Mouse (Mus musculus): ENCODE measurements at regions not wholly inside any gene's neighbourhood (a gene's known extent, or its start where the extent isn't known, plus 50 kb on each side); places are given as distances from the start of the nearest gene placed in this dataset.

DNA sequence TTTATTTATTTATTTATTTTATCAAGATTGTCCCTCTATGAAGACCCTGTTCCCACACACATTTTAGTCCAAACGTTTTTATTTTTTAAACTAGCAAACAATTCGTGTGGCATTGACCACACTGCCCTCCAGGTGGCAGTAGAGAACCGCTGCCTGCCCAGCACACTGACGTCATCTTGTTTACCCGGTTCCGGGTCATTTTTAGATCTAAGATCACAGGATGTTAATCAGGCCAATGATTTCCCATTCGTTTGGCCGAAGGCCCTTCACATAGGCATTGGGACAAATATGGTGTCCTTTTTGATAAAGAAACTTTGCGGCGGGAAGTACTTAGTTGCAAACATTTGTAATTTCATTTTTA lies 78.7 kb upstream of the Ppm1b start:
- ChIA-PET POLR2A (interaction anchor here in 2 of 4 experiments (1.0 to 2.5 kb wide), 3 partner anchors 43 to 213 kb away, joined by 3 to 6 read pairs (median 3); partner anchors contain the start of genes Camkmt (in 1 of the 2) and Prepl (in 1 of the 2)), CTCF (interaction anchor here in 2 of 4 experiments (0.7 to 1.3 kb wide), 2 partner anchors 312 to 643 kb away, joined by 3 to 10 read pairs; no protein-coding TSS in a partner anchor)

- POLR2A ChIA-PET, result interaction anchor here in 2 of 4 experiments (0.6 to 2.5 kb wide), 7 partner anchors 43 to 212 kb away, joined by 3 to 11 read pairs (median 4); partner anchors contain the start of genes Camkmt (in 1 of the 2) and Prepl (in 1 of the 2)
Observed at GRCm38 (mm10) chr17:84878316-84878715, 78.2 kb upstream of the Ppm1b start.

GRCm38 (mm10) chr17:84879146-84879545 lies 77.4 kb upstream of the Ppm1b start:
- ChIA-PET CTCF (interaction anchor here in 2 of 4 experiments (0.6 to 0.7 kb wide), 7 partner anchors 27 to 397 kb away, joined by 3 to 22 read pairs (median 3); no protein-coding TSS in a partner anchor), POLR2A (interaction anchor here in 3 of 4 experiments (0.6 to 2.5 kb wide), 19 partner anchors 8 to 341 kb away, joined by 3 to 11 read pairs (median 3); partner anchors contain the start of genes Camkmt (in 1 of the 3) and Prepl (in 1 of the 3))

More at GRCm38 (mm10) chr17:84878316-84878715, 78.2 kb upstream of the Ppm1b start:
- CTCF ChIA-PET, result interaction anchor here in 1 of 4 experiments (1.3 kb wide), 1 partner anchor 311 kb away, joined by 10 read pairs; no protein-coding TSS in a partner anchor

- CTCF ChIA-PET, result interaction anchor here in 1 of 4 experiments (0.7 kb wide), 1 partner anchor 184 kb away, joined by 4 read pairs; no protein-coding TSS in a partner anchor
- POLR2A ChIA-PET, result interaction anchor here in 2 of 4 experiments (0.6 to 1.4 kb wide), 3 partner anchors 61 to 812 kb away, joined by 3 to 4 read pairs (median 4); partner anchors contain the start of gene Ppm1b (in 1 of the 2)
Observed at GRCm38 (mm10) chr17:84880946-84881345, 75.6 kb upstream of the Ppm1b start.

GRCm38 (mm10) chr17:84888525-84888924 lies 68.0 kb upstream of the Ppm1b start:
- CTCF ChIA-PET, result no interaction called here
- POLR2A ChIA-PET, result interaction anchor here in 1 of 4 experiments (1.5 kb wide), 1 partner anchor 9 kb away, joined by 5 read pairs; no protein-coding TSS in a partner anchor

DNA sequence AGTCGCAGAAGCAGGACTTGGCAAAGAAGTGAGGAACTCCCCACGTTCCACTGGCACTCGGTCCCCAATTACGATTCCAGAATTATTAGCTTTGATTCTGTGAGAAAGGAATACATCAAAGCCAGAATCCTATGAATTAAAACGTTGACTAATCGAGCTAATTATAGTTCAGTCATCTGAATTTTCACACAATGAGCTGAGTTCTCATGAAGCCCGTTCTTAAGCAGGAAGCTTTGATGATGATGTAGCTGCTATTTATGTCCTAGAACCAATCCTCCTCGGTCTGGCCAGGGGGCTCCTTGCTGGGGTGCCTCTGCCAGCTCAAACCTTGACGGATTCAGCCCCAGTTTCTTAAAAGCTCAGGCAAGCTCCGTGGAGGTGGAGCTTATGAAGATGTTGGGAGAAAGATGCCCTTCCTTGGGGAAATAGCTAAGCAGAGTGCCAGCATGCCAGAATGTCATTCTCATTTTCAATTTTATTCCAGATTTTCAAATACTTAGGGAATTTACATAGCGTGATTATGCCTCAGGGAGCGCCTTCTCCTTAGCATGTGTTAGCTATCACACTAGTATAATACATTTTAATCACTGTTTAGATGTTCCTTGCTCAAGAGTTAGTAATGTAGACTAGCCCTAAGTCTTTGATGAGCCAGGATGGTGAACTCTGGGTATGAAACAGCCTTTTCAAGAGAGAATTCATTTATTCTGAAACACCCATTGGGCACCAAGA lies 65.5 kb upstream of the Ppm1b start:
- POLR2A ChIA-PET, result interaction anchor here in 1 of 4 experiments (0.8 kb wide), 1 partner anchor 12 kb away, joined by 3 read pairs; no protein-coding TSS in a partner anchor
- CTCF ChIA-PET, result interaction anchor here in 1 of 4 experiments (0.6 to 0.7 kb wide), 2 partner anchors 418 to 718 kb away, joined by 3 read pairs; no protein-coding TSS in a partner anchor

GRCm38 (mm10) chr17:84893273-84894033 lies 63.1 kb upstream of the Ppm1b start:
- ChIA-PET CTCF (no interaction called here), POLR2A (interaction anchor here in 1 of 4 experiments (0.7 kb wide), 1 partner anchor 215 kb away, joined by 3 read pairs; no protein-coding TSS in a partner anchor)

DNA sequence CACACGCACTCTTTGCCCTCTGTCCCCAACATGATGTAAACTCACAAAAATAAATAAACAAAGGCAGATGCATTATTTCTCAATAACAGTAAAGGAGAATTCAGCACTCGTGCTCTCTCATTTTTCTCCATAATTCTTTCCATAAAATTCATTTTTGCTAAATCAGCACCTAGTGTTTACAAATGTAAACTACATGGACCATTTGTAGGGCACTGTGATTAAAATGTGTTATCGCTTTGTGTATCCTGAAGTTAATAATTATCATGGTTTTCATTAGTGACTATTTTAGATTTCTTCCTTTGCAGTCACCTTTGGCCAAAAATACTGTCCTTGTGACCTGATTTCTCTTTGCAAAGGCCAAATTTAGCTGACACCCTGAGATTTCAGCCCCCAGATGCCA lies 61.0 kb upstream of the Ppm1b start:
- CTCF ChIA-PET, result no interaction called here
- POLR2A ChIA-PET, result interaction anchor here in 1 of 4 experiments (1.5 kb wide), 1 partner anchor 17 kb away, joined by 4 read pairs; no protein-coding TSS in a partner anchor

- CTCF ChIA-PET, result interaction anchor here in 1 of 4 experiments (0.5 kb wide), 1 partner anchor 293 kb away, joined by 5 read pairs; no protein-coding TSS in a partner anchor
- POLR2A ChIA-PET, result interaction anchor here in 1 of 4 experiments (1.3 to 1.5 kb wide), 2 partner anchors 16 to 17 kb away, joined by 3 to 4 read pairs; no protein-coding TSS in a partner anchor
Observed at GRCm38 (mm10) chr17:84896572-84896971, 60.0 kb upstream of the Ppm1b start.

GRCm38 (mm10) chr17:84898407-84898806 lies 58.1 kb upstream of the Ppm1b start:
- ChIA-PET POLR2A (no interaction called here), CTCF (no interaction called here)

DNA sequence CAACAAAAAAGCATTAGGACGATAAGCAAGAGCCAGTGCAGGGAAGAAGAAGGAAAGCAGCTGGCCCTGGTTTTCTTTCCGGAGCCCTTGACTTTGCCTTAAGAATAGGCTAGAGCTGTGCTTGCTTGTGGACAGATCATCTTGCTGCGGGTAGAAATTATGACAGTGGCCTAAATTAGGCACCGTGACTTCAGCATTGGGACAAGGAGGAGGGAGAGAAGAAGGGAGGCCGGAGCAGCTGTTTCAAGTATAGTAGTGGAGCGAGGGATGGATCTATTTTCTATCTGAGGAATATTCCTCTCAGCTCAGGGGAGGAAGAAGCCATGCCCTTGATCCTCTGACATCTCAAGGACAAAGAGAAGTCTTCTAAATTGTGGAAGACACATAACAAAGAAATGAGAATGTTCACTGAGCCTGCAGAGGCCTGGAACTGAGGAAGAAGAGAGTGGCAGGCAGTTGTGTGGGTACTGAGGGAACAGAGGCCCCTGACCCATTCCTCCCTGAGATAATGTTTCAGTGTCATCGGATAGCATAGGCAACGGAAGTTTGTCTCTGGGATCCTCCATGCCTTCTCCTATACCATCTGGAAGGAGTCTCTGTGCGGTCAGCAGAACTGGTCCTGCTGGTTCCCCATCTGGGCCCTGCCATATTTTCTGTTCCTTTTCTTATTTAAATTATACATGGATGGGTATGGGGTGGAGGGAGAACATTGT lies 52.8 kb upstream of the Ppm1b start:
- ChIA-PET POLR2A (interaction anchor here in 1 of 4 experiments (1.0 kb wide), 1 partner anchor 73 kb away, joined by 3 read pairs; no protein-coding TSS in a partner anchor), CTCF (interaction anchor here in 1 of 4 experiments (1.5 kb wide), 1 partner anchor 12 kb away, joined by 4 read pairs; no protein-coding TSS in a partner anchor)

Measured in embryonic stem cell, embryonic (primary cell).